18 mouse cellular contexts compared by ENCODE assay signal in genomic region chr12:112100106-112100505, GRCm38 (mm10). TPM values are rescaled to one million over a fixed set of nuclear protein-coding genes. Genes with fewer than 3 reads are reported as not detected.
"Had no signal": no experiment of that assay in that cellular context is flagged by ENCODE, and none has a peak within 500 bp of the region (broad histone marks: within the 10 kb centered on the region; RNA-seq: fewer than 3 reads in every experiment).

No protein-coding gene starts in this region.

- H3K4me3 ChIP-seq: neural tube, embryonic 12.5 days; neural tube, embryonic 13.5 days; neural tube, embryonic 15.5 days; stomach, embryonic 15.5 days had no signal

- H3K9me3 ChIP-seq: neural tube, embryonic 12.5 days; neural tube, embryonic 13.5 days; neural tube, embryonic 15.5 days; stomach, embryonic 15.5 days had no signal

- H3K36me3 ChIP-seq: neural tube, embryonic 12.5 days; neural tube, embryonic 13.5 days; neural tube, embryonic 15.5 days; stomach, embryonic 15.5 days had no signal

- H3K9ac ChIP-seq: neural tube, embryonic 12.5 days; neural tube, embryonic 13.5 days; neural tube, embryonic 15.5 days; stomach, embryonic 15.5 days had no signal

- H3K4me1 ChIP-seq: neural tube, embryonic 12.5 days; neural tube, embryonic 13.5 days; neural tube, embryonic 15.5 days had no signal

- H3K27me3 ChIP-seq: neural tube, embryonic 12.5 days; neural tube, embryonic 13.5 days; neural tube, embryonic 15.5 days; stomach, embryonic 15.5 days had no signal

- DNase-seq: retina, postnatal 1 day; right cerebral cortex, adult 18-20 months; right cerebral cortex, postnatal 14 days; right cerebral cortex, postnatal 25 days; right cerebral cortex, postnatal 4 days; spleen, adult 18-20 months; thymus, adult 18-20 months; thymus, adult 2 months; thymus, postnatal 14 days; thymus, postnatal 25 days; thymus, postnatal 36 days; thymus, postnatal 4 days had no signal

- H3K4me2 ChIP-seq: neural tube, embryonic 12.5 days; neural tube, embryonic 13.5 days; neural tube, embryonic 15.5 days; stomach, embryonic 15.5 days had no signal

- H3K27ac ChIP-seq: neural tube, embryonic 12.5 days; neural tube, embryonic 13.5 days; neural tube, embryonic 15.5 days; stomach, embryonic 15.5 days; stomach, postnatal 0 days had no signal

RNA-seq across cellular contexts. Expression of gene Aspg, which starts 6.4 kb away (rescaled TPM):
- total RNA-seq: neutrophil, adult 5-6 weeks had no signal

RNA-seq across cellular contexts. Expression of gene Kif26a, which starts 45.9 kb away (rescaled TPM):
- total RNA-seq: neutrophil, adult 5-6 weeks had no signal
